Mouse (Mus musculus) frontal cortex, postnatal 14 days (tissue): ENCODE results near the gene Gm10337.

ENCODE experiments used
- DNase-seq, 2 experiments: peaks; one replicate each; pipeline ENCODE4 v3.0.0; 2022; ENCODE audit warnings: low spot score in 2 of 2

The Gm10337 gene

GRCm38 (mm10) chr15:102516728-102517404, 13.3 kb downstream of the Gm10337 start, which contains the start of gene Map3k12:
Map3k12 (minus strand) TSS chr15:102517064.
- DNase-seq = peak; percentile 73 to 74

DNA sequence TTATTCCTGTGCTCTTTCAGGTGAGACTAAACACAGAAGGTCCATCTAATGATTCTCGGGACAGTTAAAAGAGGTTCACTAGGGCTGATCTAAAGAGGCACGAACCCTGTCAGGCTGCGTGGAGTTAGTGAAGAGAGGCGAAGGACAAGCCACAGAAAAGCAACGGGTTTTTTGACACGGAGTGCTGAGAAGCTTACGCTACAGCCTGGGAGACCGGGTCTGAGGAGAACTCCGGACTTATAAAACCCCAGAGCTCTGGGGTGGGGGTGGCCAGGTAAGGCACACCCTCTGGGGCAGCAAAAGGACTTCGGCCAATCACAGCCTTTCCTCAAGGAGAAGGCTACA, 14.1 kb downstream of the Gm10337 start:
- DNase-seq = no peak

DNA sequence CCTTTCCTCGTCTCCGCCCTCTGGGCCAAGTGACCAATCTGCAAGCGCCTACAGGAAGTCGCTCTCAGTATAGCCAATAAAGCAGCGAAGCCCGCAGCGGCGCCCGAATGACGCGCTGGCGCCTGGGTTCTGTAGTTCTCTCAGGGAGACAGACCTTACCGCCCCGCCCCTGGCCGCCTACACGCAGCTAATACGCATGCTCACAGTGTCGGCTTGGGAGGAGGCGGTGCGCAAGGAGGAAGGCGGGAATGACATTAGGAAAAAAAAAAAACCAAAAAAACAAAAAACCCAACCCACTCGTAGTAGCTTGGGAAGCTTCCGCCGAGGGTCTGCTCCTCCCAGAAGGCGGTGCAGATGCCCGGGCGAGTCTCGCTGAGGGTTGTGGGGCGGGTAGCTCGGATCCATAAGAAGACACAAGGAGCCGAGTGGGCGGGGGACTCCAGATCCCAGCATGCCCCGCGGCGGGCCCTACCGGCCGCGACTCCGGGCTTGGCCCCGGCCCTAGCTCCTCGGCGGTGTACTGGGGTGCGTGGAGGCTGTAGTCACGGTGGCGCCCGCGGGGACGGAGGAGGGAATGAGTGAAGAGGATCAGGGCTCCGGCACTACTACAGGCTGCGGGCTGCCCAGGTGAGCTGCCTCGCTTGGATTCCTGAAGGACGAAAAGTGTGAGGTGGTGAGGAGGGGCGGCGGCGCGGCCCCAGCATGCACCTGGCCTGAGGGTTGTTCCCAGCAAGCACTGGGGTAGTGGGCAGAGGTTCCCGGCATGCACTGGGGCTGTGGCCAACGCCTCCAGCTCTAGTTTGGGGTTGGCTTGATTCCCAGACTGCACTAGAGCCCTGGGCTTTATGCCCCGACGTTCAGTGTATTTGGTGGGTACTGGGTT, 14.7 kb downstream of the Gm10337 start, which contains the start of gene Tarbp2:
Gene Tarbp2 (plus strand): TSS at position 217 of the 883 bp plus-strand sequence.
- DNase-seq = peak; percentile 100

- no peak for DNase-seq
Measured at GRCm38 (mm10) chr15:102518859-102519201, 15.3 kb downstream of the Gm10337 start.

- DNase-seq = no peak
Measured at GRCm38 (mm10) chr15:102519211-102520141, 16.0 kb downstream of the Gm10337 start.

- no peak for DNase-seq
Measured at GRCm38 (mm10) chr15:102520416-102520815, 16.9 kb downstream of the Gm10337 start.

DNA sequence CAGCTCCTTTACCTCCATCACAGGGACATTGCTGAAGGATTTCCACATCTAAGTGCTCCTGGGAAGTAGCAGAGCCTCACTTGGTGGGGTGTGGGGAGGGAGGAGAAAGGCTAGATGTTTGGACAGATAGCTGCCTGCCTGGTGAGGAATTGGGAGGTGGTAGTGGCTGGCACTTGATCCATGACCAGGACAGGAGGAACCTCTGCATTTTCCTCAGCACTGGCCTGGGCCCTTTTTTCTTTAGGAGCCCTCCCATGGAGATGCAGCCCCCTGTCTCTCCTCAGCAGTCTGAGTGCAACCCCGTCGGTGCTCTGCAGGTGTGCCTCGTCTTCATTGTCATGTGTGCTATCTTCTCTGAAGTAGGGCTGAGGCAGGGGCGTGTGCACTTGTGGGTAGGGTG, 18.0 kb downstream of the Gm10337 start:
- no peak for DNase-seq

DNA sequence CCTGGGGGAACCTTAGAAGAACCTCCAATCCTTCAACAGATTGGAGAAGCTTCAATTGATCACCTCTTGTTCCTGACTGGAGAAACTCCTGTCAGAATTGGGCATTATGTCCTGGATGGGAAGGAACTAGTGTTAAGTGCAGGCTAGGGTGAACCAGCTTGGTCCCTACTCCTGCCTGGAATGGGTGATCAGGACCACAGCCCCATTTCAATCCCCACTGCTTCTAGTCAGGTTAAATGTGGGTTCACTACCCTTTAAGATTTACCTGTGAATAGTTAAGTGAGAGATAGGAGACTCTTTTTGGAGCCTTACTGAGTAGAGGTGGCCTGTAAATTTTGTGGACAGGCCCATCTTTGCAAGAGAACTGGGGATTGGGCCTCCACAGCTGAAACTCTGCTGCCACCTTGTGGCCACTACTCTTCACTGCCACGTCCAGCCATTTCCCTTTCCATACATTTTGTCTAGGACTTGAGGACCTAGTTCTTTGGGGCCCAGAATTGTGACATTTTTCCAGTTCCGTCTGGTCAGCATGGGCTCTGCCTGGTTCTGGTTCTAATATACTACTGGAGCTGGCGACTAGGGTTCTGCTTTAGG, 21.5 kb downstream of the Gm10337 start, which contains the start of gene Npff:
Gene Npff (minus strand): TSS at position 51 of the 594 bp plus-strand sequence.
- DNase-seq = peak in 1 of 2 experiments; percentile 81

- DNase-seq = no peak
Measured at GRCm38 (mm10) chr15:102526111-102527002, 22.8 kb downstream of the Gm10337 start.

GRCm38 (mm10) chr15:102527936-102528335, 24.4 kb downstream of the Gm10337 start:
- no peak for DNase-seq

DNA sequence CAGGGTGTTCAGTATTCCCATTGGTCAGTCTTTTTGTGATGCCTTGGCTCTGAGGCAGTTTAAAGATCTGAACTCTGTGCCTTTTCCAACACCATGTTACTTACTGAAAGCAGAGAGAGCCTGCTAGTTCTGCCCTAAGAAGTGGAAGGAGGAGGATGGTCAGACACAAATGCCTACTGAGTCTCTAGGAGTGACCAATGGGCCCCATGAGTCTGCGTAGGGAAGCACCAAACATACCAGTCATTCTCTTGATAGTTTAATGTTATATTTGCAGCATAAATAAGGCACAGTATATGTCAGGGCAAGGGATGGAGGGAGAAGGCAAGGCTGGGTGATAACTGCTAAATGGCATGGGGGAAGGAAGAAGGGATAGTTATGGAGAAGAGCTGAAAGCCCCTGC, 24.9 kb downstream of the Gm10337 start:
- DNase-seq = no peak

- no peak for DNase-seq
Measured at GRCm38 (mm10) chr15:102530566-102530965, 27.0 kb downstream of the Gm10337 start.

DNA sequence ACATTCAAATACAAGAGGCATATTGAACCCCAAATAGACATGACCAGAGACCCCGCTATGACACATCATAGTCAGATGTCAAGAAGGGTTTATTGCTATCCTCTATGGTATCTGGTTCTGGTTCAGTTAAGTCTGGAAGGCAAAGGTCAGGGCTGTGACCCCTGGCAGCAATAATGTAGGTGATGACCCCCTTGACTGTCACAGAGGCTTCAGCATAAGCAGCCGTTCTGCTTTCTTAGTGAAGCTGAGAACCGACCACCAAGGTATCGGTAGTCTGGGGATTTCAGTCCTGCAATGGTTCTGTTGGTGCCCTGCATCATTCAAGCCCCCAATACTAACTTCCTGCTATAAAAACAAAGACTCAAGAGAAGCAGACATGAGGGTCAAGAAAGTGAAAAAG, 28.1 kb downstream of the Gm10337 start:
- DNase-seq = no peak

GRCm38 (mm10) chr15:102532106-102532900, 28.8 kb downstream of the Gm10337 start:
- no peak for DNase-seq

DNA sequence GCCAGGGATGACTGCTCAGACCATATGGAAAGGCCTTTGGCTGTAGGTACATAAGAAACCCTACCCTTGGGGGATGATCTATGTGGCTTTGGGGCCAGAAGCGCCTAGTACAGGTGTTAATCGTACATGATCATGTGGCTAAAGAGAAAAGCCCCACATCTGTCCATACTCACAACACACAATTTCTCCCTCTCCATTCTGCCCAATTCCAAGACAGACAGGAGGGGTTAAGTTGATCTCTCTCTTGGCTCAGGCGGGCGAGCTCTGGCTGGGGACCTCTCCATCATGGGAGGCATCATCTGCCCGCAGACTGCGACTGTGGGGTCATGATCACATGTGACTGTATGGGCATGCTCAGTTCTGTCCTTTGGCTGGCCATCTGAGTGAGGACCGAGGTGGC, 30.4 kb downstream of the Gm10337 start:
- DNase-seq = no peak

DNA sequence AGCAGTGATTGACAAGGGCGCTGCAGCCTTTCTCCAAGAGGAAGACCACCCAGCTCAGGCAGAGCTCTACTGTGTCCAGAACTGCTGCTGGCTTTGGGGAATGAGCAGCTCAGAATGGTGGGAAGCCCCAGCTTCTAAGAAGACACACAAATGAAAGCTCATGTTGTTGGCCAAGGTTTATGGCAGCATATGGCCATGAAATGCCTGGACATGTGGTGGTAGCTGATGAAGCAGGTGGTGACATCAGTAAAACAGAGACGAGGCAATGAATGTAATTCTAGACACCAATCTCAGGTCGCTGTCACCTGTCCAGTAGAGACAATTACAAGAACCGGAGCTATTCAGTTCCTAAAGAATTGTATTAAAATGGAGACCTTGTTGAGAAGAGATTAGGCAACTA, 41.3 kb downstream of the Gm10337 start:
- no peak for DNase-seq

DNA sequence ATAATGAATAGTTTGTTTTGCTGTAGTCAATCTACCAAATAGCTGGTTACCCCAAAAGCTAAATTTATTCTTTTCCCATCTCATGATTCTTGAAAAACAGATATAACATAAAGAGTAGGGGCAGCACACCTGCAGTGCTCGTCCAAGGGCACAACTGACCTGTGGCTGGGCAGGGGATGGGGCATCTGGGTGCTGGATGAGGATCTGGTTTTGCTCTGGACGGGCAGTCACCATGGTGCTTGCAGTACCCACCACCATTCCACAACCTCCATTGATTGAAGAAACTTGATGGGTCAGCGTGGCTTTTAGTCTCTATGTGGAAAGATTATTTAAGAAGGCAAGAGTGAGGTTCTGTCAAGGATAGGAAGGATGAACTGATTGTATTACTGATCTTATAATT, 42.7 kb downstream of the Gm10337 start:
- DNase-seq = no peak

DNA sequence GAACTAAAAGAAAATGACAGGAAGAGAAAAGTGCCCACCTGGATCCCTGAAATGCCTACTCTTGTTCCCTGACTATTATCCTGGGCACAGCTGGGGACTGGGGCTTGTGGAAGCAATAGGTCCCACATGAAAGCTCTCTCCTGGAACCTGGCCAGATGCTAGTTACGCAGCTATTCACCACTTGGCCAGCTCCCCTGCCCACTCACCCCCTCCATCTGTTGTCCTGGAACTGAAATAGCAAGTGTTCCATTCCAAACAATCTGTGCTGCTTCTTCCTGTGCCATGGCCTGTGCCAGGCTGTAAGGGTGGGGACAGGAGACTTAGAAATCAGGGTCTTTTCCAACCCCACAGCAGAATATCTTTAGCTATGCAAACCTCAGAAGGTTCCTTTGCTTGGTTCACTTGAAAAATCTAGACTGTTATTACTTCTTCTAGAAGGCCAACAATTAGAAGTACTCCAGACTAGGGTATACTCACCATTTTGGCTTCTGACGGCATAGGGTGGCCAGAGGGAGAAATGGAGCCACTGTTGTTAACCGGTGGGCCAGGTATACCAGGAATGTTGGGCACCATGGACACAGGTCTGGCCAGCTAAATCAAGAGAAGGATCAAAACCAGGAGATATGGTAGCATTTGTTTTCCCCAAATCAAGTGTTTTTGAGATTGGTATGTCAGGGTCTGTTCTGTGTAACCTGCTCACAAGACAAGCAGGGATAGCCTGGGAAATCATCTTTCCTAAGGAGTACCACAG, 43.3 kb downstream of the Gm10337 start:
- peak; percentile 59 to 64 for DNase-seq

DNA sequence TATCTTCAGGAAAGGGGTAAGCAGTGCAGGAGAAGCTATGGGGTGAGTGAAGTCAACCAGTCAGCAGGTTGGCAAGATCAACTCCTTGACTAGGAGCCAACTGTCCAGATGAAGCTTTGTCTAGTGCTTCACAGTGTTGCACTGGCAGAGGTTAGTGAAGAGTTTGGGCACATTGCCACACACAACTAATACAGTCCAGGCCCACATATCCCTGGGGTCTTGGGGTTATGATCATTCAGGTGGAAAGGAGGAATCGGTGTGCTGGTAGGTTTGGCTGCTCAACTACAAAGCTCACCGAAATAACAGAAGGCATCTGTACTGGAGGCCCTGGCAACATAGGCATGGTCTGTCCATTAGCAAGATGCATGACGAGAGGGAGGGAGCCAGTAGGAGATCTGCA, 44.0 kb downstream of the Gm10337 start:
- no peak for DNase-seq
